24 mouse cellular contexts compared by ENCODE assay signal in genomic region chr17:47215841-47216240, GRCm38 (mm10).
DNase-seq lines count a peak whose midpoint lies in the region; ATAC-seq and TF ChIP-seq lines count a peak whose summit lies in the region.
"Had no signal": no experiment of that assay in that cellular context is flagged by ENCODE, and none has a peak within 500 bp of the region (broad histone marks: within the 10 kb centered on the region; RNA-seq: fewer than 3 reads in every experiment).

No protein-coding gene starts in this region.

- 80% methylated on average over 2 of the region's 2 CpGs for WGBS in liver, adult 2 months
- WGBS in liver, postnatal 0 days (ENCODE audit: insufficient replicate concordance), result 38% methylated on average over 2 of the region's 2 CpGs

- H3K9ac ChIP-seq in liver, adult 2 months (ENCODE audit: low read depth, low read length), result no peak overlapping the region
- no peak overlapping the region for H3K9ac ChIP-seq in liver, postnatal 0 days (replicated peaks)
- H3K9ac ChIP-seq: limb, embryonic 13.5 days; liver, embryonic 12.5 days; midbrain, embryonic 12.5 days; neural tube, embryonic 13.5 days had no signal

- DNase-seq in liver, adult 2 months (ENCODE audit: extremely low read depth, low read depth, low spot score), result peak; percentile 29
- no peak for DNase-seq in liver, postnatal 0 days
- DNase-seq in left cerebral cortex, adult 11 months (ENCODE audit: low spot score), result no peak
- DNase-seq in layer of hippocampus, adult 8-10 months (ENCODE audit: low spot score in 2 of 2), result no peak
- no peak for DNase-seq in adipocyte (ENCODE audit: low spot score)
- DNase-seq in layer of hippocampus, postnatal 14 days (ENCODE audit: low spot score in 2 of 2), result no peak
- DNase-seq: adrenal gland, adult 2 months; adrenal gland, postnatal 36 days; cerebellum, adult 9-10 months; heart, postnatal 14 days; kidney, adult 8-10 months; kidney, postnatal 14 days; lung, postnatal 10 days; thymus, postnatal 14 days had no signal

- H3K27ac ChIP-seq in liver, adult 2 months (replicated peaks; ENCODE audit: insufficient read depth, low read depth, low read length), result no peak overlapping the region
- H3K27ac ChIP-seq in liver, postnatal 0 days (ENCODE audit: low read depth), result no peak overlapping the region
- H3K27ac ChIP-seq: limb, embryonic 13.5 days; liver, embryonic 12.5 days; midbrain, embryonic 12.5 days; neural tube, embryonic 13.5 days had no signal

- no peaks in the 10 kb centered on the region for H3K9me3 ChIP-seq in liver, postnatal 0 days (ENCODE audit: low read length)
- H3K9me3 ChIP-seq: limb, embryonic 13.5 days; liver, embryonic 12.5 days; megakaryocyte, embryonic 14.5 days; midbrain, embryonic 12.5 days; neural tube, embryonic 13.5 days had no signal

- no peak overlapping the region for H3K4me2 ChIP-seq in liver, postnatal 0 days (ENCODE audit: low read depth, low read length)
- H3K4me2 ChIP-seq: limb, embryonic 13.5 days; liver, embryonic 12.5 days; midbrain, embryonic 12.5 days; neural tube, embryonic 13.5 days had no signal

- no peaks in the 10 kb centered on the region for H3K79me2 ChIP-seq in liver, adult 2 months (ENCODE audit: control insufficient read depth, insufficient read depth, low read length)

- ATAC-seq in liver, postnatal 0 days, result no peak
- ATAC-seq in common myeloid progenitor, adult 5-6 weeks (replicated peaks; ENCODE audit: low read depth, poor library complexity, severe bottlenecking), result peak; percentile 43
- ATAC-seq in megakaryocyte progenitor cell, adult 5-6 weeks (replicated peaks; ENCODE audit: poor library complexity), result peak; percentile 65
- ATAC-seq: forebrain, embryonic 16.5 days; intestine, embryonic 16.5 days; liver, embryonic 12.5 days had no signal

- no peaks in the 10 kb centered on the region for H3K36me3 ChIP-seq in liver, adult 2 months (ENCODE audit: control insufficient read depth, insufficient read depth, low read length)
- H3K36me3 ChIP-seq in liver, postnatal 0 days (replicated peaks; ENCODE audit: insufficient read depth, low read length), result no peaks in the 10 kb centered on the region
- H3K36me3 ChIP-seq: liver, embryonic 12.5 days had no signal

- no peak for TF ChIP-seq EP300 in liver, postnatal 0 days (IDR thresholded peaks at IDR 0.05; ENCODE audit: low read depth)

- no peaks in the 10 kb centered on the region for H3K4me1 ChIP-seq in liver, adult 2 months (ENCODE audit: control insufficient read depth, insufficient read depth, low read length)
- no peaks in the 10 kb centered on the region for H3K4me1 ChIP-seq in liver, postnatal 0 days (ENCODE audit: insufficient read depth)
- H3K4me1 ChIP-seq: midbrain, embryonic 12.5 days; neural tube, embryonic 13.5 days had no signal

- no peak overlapping the region for H3K4me3 ChIP-seq in liver, adult 2 months (ENCODE audit: insufficient read depth, low read depth, low read length)
- H3K4me3 ChIP-seq in liver, postnatal 0 days (ENCODE audit: low read depth, low read length), result no peak overlapping the region
- H3K4me3 ChIP-seq: erythroblast, embryonic 14.5 days; limb, embryonic 13.5 days; liver, embryonic 12.5 days; megakaryocyte, embryonic 14.5 days; midbrain, embryonic 12.5 days; neural tube, embryonic 13.5 days had no signal

- TF ChIP-seq CTCF in liver, adult 2 months (IDR thresholded peaks at IDR 0.05; ENCODE audit: low read depth, low read length), result no peak
- no peak for TF ChIP-seq CTCF in liver, postnatal 0 days (IDR thresholded peaks at IDR 0.05; ENCODE audit: low read depth)

- no peak for TF ChIP-seq POLR2A in liver, adult 2 months (IDR thresholded peaks at IDR 0.05; ENCODE audit: extremely low read depth, insufficient read depth, low read length)

- H3K27me3 ChIP-seq in liver, adult 2 months (ENCODE audit: control insufficient read depth, insufficient read depth, low read length), result no peaks in the 10 kb centered on the region
- no peaks in the 10 kb centered on the region for H3K27me3 ChIP-seq in liver, postnatal 0 days (ENCODE audit: insufficient read depth, low read length)
- H3K27me3 ChIP-seq: limb, embryonic 13.5 days; liver, embryonic 12.5 days; megakaryocyte, embryonic 14.5 days; midbrain, embryonic 12.5 days; neural tube, embryonic 13.5 days had no signal
